Mouse (Mus musculus): ENCODE data around the gene Abcc3.
"Not testable (repeated sequence)": the region's sequence is repeated elsewhere in the genome, so short reads cannot be mapped to it uniquely, and the experiment has no call there.

Gene Abcc3

GRCm38 (mm10) chr11:94402029-94402428 is 9.2 kb upstream of the Abcc3 start:
- not testable (repeated sequence) for DNase-seq

- DNase-seq = no peak
Observed at GRCm38 (mm10) chr11:94400996-94401395, 8.2 kb upstream of the Abcc3 start.

- DNase-seq = no peak
Observed at GRCm38 (mm10) chr11:94394107-94394506, 1.3 kb upstream of the Abcc3 start.

- DNase-seq = not testable (repeated sequence)
Observed at GRCm38 (mm10) chr11:94393490-94393889, 693 bp upstream of the Abcc3 start.

- DNase-seq = no peak
Observed at GRCm38 (mm10) chr11:94391661-94392060, 1.1 kb downstream of the Abcc3 start.

- no peak for DNase-seq
Observed at GRCm38 (mm10) chr11:94390825-94391224, 2.0 kb downstream of the Abcc3 start.

GRCm38 (mm10) chr11:94389724-94390396 is 2.9 kb downstream of the Abcc3 start:
- DNase-seq = no peak

GRCm38 (mm10) chr11:94389021-94389420 is 3.8 kb downstream of the Abcc3 start:
- DNase-seq = no peak

GRCm38 (mm10) chr11:94387756-94388155 is 5.0 kb downstream of the Abcc3 start:
- DNase-seq = no peak

GRCm38 (mm10) chr11:94385977-94386771 is 6.6 kb downstream of the Abcc3 start:
- peak; percentile 54 for DNase-seq

- no peak for DNase-seq
Observed at GRCm38 (mm10) chr11:94379736-94380135, 13.1 kb downstream of the Abcc3 start.

- DNase-seq = no peak
Observed at GRCm38 (mm10) chr11:94379061-94379460, 13.7 kb downstream of the Abcc3 start.

GRCm38 (mm10) chr11:94374276-94374948 is 18.4 kb downstream of the Abcc3 start:
- no peak for DNase-seq

GRCm38 (mm10) chr11:94370809-94371208 is 22.0 kb downstream of the Abcc3 start:
- peak; percentile 43 for DNase-seq

- no peak for DNase-seq
Observed at GRCm38 (mm10) chr11:94369981-94370380, 22.8 kb downstream of the Abcc3 start.

GRCm38 (mm10) chr11:94365340-94365739 is 27.5 kb downstream of the Abcc3 start:
- DNase-seq = no peak

- no peak for DNase-seq
Observed at GRCm38 (mm10) chr11:94363690-94364089, 29.1 kb downstream of the Abcc3 start.

- DNase-seq = no peak
Observed at GRCm38 (mm10) chr11:94362101-94362500, 30.7 kb downstream of the Abcc3 start.

GRCm38 (mm10) chr11:94361166-94361870 is 31.5 kb downstream of the Abcc3 start:
- no peak for DNase-seq

- no peak for DNase-seq
Observed at GRCm38 (mm10) chr11:94359168-94359567, 33.6 kb downstream of the Abcc3 start.

GRCm38 (mm10) chr11:94355521-94356217 is 37.1 kb downstream of the Abcc3 start:
- DNase-seq = no peak

- DNase-seq = peak; percentile 41
Observed at GRCm38 (mm10) chr11:94351094-94351493, 41.7 kb downstream of the Abcc3 start.

Measured in liver (tissue).